Mouse (Mus musculus) urinary bladder, postnatal 36 days (tissue): Measurements from ENCODE around the gene Antxr2.

Experiments used
- DNase-seq, 2 experiments: peaks; one replicate each; pipeline ENCODE4 v3.0.0; 2022; ENCODE audit warnings: low spot score in 2 of 2, mixed read lengths in 1 of 2

The Antxr2 gene

DNA sequence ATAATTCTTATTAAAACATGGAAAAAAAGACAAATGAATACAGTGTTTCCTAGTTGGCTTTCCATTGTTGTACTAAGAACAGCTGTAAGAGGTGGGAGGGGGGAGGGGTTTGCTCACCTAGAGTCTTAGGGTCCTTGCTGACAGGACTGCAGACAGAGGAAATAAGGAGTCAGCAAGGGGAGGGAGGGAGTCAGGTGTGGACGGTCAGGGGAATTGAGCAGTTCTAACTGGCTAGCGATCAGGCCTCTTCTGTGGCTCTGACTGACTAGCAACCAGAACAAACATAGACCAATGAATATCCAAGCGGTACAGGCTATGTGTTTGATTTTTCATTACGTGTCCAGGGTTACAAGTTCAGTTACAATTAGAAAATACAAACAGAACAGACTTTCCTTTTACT, 35.0 kb downstream of the Antxr2 start:
- DNase-seq = no peak

DNA sequence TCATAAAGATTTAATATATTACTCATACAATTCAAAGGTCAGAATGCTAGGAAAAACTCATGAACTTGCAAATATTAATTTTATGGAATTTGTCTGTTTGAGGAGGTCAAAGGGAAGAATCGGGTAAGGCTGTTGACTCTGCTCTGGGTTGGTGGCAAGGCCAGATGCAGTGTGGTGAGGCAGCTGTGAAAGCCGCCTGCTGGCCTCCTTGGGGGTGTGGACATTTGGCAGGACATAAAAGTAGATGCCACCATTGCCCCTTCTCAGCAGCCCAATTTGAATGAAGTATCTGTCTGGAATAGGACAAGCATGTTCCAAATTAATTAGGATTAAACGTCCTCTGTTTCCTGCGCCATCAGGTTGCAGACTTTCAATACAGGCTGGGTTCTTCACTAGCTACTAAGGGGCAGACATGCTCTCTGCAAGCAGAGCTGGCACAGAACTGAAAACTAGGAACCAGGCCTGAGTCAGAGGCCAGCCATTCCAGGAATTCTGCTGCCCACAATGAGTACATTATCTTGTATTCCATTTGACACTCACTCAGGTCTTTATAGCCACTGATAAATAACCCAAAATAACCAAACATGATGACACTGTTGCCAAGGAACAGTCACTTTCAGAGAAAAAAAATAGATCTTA, 44.1 kb downstream of the Antxr2 start:
- DNase-seq = no peak

DNA sequence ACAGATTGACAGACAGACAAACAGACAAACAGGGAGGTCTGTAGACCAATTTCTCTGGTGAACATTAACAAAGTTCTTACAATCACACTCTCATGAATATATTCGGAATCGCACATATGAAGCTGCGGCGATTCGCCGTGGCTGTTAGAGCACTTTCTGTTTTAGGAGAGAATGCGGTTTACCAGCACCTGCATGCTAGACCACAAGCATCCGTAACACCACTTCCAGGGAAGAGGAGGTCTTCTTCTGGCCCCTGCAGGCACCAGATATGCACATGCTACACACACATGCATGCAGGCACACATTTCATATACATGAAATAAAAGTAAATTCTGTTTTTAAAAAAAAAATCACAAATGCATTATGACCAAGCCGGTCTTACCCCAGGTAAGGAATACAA, 47.5 kb downstream of the Antxr2 start:
- DNase-seq = no peak

DNA sequence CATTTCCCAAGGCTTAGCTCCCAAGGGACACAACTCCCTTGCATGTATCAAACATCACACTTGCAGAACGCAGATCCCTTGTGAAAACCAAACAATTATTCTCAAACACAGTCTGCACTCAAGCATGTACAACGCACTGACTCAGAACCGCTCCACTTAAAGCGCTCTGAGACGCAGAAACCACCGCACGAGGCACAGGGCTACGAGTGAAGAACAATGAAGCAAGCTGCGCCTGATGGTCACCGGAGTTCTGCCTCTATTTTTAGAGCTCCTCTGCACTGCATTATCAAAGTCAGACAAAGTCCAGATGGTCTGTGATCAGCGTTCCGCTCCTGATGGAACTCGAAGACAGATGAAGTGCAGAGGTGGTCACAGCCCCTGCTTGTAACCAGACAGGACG, 50.4 kb downstream of the Antxr2 start:
- DNase-seq = no peak

DNA sequence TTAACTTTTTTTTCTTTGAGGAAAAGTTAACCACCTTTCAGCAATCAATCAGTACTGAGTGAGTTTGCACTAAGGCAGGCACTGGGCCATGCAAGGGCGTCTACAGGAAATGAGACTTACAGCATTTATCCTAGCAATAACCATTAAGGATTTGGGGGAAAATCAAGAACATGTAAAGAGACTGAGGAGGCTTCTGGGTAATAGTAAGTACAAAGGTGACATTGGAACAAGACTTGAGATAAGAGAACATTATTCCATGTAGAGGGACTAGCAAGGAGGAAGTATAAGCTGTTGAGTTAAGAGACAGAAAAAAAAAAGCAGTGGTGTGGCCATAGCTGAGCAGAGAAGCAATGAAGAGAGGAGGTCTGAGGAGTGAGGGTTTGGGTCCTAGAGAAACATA, 57.5 kb downstream of the Antxr2 start:
- no peak for DNase-seq

DNA sequence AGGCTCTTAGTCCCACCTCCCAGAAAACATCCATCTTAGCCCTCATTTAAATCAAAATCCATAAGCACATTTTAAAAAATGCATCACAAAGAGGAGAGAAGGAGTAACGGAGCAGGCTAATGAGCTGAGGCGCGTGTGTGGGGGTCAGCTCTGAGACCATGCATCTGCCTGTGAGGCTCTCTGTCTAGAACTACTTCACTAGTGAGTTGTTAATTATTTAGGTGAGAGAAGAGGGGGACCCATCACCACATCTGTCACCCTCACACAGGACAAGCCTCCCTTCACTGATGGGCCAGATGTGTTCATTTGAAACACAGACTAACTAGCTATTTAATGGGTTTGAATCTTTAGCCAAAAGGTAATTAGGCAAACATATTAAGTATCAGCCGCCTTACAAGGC, 58.8 kb downstream of the Antxr2 start:
- DNase-seq = no peak

DNA sequence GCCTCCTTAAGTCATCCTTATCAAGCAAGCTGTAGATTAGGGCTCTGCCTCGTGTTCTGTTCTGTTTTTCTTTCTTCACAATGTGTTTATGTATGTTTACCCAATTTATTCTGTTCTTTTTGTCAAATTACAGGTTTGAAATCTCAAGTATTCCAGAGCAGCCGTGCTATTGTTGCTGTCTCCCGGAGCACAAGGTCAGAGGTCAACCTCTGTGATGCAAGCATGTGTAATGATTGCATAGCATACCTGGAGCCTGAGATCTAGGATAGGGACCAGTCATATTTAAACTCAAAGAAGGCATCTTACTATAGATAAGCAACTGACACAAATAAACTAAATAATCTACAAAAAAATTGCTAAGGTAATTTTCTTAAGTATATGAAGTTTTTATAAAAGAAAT, 59.6 kb downstream of the Antxr2 start:
- DNase-seq = no peak

DNA sequence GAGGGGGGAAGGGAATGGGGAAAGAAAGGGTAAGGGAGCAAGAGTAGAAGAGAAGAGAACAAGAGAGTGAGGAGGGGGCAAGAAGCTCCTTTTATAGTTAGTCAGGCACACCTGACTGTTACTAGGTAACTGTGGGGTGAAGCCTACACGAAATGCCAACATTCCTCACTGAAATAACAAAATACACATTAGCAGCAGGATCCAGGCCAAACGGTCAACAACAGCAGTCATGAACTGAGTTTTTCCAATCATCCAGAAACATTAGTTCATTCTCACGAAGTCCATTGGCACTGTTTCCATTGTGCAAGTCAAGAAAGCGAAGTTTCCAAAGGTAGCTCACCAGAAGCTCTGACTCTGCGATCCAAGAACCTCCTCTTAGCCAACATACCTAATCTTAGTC, 63.8 kb downstream of the Antxr2 start:
- DNase-seq = no peak

DNA sequence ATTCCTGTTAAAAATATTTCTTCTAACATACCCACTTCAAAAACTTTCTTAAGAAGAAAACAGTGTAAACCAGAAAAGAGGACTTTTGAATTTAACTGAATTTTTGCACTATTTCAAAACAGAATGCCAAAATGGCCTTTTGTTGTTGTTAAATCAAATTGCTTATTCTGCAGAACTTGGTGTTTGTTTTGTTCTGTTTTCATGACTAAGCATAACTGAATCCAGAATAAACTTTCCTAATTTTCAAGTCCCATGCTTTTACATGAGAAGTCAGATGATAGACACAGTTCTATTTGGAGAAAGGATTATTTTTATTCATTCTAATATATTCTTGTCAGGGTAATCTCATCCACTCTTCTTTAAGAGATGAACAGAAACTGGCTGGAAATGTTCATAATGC, 64.7 kb downstream of the Antxr2 start:
- DNase-seq = no peak

DNA sequence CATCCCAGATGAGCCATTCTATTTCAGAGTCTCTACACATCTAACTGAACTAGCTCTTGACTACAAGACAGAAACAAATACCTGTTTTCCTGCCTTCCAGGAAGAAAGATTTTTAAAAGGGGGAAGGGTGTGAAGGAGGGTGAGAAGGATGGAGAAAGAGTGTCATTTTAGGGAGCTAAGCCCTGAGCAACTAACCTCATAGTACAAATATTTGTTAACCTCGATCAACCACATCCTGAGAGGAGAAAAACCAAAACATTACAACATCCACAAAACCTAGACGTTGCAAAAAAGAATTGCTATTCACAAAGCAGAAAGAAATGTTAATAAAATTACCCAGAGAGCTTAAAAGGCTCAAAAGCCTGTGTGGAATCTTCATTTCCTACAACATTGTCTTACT, 66.4 kb downstream of the Antxr2 start:
- no peak for DNase-seq

DNA sequence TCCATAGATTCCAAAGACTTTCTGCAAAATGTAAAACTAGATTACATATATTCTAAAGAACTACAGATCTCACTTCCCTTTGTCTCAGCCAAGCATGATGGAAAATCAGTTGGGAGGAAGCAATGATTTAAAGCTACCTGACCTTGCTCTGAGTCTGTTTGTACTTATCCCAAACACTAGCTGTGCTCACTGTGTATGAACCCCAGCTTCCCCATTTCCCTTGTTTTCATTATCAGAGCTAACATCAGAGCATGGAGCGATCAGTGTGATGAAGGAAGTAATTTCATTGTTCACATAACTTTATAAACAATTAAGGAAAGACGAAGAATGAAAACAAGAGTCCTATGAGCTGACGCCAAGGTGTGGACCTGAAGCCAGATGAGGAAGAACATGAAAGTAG, 68.3 kb downstream of the Antxr2 start:
- DNase-seq = no peak

DNA sequence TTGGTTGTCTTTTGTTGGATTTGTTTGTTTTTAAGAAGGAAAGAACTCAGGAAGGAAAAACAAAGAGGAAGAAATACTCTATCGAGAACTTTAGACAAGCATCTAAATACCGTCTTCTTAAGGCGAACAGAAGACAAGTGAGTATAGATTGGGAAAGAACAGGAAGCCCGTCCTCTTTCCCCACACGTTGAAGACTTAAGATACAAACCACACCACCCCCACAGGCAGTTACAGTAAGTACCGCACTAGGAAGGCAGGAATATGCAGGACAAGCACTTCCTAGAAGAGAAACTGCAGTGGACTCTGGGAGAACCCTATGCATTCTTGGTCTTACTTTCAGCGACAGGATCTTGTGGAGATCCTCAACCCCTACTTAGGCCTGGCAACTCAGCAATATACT, 69.1 kb downstream of the Antxr2 start:
- DNase-seq = no peak

DNA sequence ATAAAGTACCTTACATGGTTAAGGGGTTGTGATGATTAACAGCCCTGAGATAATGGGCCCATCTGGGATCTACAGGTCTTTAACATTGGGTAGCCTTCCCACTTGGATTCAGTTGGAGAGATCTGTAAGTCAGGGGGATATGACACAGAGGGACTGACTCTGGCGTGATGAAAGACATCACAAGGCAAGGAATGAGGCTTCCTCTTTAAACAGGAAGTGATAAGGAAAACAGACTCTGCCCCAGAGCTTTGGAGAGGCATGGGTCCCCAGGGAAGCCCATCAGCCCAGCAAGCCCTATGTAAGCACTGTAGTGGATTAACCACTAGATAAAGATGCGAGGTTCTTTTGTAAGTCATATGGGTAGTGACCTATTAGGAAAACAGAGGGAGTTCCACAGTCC, 71.2 kb downstream of the Antxr2 start:
- DNase-seq = no peak

DNA sequence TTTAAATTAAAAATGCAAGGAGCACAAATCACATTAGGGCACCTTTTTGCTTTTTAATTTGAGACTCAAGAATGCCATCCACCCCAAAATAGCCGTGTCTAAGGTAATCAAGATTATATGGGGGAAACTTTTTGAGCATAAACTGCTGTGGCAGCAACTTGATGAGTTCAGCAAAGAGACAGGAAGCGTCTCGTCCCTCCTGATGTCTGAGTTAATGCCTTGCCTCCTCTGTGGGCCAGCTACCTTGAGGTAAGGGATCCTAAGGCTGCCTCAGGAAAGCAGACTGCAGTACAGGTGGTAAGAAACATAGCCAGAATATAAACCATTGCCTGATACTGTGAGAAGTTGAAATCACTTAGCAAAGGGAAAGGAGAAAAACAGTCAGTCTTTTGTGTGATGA, 71.8 kb downstream of the Antxr2 start:
- DNase-seq = no peak

DNA sequence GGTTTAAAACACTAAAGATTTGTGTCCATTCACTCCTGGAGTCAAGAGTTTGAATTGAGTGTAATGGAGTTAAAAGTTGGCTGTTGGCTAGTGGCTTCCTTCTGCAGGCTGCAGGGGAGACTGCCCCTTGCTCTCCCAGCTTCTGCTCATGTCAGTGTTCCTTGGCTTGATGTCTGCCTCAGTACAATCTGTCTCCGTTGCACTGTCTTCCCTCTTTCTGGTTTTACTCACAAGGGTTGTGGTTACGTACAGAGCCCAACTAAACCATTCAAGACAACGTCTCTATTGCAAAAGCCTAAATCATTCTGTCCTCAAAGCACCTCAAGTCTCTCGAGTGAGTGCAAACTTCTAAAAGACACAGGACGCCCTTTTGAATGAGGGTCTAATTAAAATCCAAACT, 73.3 kb downstream of the Antxr2 start:
- DNase-seq = no peak

DNA sequence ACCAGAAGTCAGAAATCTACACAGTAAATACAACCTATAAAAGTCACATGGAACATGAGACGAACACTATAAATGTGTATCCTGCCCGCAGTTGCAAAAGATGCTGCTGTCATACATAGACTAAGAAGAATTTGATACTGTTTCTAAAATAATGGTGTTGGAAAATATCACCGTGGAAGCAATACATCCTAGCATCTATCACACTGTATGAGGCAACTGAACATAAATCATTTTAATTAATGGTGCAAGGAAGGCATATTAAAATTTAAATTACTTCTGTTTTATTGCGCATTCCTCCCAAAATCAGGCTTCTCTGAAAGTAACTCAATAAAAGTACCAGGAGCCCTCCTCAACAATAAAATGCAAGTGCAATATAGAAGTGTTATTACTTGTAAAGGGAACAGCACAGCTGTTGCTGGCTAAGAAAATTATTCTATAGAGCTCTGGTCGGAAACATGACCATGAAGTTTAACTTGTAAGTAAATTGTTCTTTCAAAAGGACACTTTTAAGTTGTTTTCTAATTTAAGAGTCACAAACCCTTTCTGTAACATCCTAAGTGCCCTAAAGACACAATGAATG, 76.6 kb downstream of the Antxr2 start:
- no peak for DNase-seq

DNA sequence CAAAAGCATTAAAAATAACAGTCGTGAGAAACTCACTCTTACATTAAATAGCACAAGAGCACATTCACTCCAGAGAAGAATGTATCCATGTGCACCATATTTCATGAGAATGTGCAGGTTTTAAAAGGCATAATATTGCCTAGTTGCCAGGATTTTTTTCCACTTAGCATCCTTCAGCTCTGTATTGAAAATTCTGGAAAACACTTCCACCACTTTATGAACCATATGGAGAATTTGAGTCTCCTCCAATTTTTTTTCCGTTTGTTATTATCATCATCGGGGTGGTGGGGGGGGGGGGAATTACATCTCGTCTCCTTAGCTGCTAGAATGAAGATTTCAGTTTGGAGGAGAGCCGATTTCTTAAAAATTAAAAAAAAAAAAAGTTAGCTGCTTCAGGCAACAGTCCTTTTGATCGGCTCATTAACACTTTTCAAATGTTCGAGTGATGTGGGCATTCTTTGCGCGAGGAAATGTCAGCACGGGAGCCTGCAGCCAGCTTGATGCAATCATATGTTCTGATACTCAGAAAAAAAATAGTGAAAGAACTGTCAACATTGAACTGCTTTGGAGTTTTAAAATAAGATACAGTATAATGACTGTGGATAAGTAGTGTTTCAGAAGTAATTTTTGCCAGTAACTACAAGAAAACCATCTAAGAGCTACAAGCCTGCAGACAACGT, 77.5 kb downstream of the Antxr2 start:
- no peak for DNase-seq

DNA sequence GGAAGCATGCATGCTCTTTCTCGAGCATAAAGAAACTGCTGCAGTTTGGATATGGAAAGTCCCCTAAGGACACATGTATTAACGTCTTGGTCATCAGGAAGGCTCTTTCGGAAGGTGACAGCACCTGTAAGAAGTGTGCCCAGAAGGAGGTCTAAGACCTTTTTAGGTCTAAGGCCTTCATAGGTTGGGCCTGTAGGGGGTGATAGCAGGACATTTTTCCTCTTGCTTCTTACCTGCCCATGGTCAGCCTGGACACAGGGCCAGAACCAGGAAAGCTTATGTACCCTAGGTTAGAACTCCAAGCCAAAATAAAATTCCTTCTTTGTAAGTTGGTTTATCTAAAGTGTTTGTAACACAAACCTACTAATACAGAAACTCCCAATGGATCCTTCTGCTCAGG, 83.6 kb downstream of the Antxr2 start:
- DNase-seq = no peak

DNA sequence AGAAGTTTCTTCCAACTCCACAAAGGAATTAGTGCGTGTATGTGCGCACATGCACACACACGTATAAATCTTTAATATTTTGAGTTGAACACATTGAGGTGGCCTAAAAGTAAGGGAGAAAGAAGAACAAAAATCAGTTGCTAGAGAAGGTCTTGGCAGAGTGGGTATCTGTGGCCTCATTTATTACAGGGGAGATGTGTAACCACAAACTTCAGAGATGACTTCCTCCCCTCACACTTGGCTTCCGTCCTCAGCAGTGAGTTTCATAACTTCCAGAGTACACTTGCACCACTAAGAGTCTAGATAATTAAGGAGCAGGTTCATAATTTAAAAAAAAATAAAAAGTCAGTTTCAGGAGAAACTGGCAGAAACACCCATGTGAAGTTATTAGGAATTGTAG, 84.6 kb downstream of the Antxr2 start:
- peak in 1 of 2 experiments; percentile 5 for DNase-seq

DNA sequence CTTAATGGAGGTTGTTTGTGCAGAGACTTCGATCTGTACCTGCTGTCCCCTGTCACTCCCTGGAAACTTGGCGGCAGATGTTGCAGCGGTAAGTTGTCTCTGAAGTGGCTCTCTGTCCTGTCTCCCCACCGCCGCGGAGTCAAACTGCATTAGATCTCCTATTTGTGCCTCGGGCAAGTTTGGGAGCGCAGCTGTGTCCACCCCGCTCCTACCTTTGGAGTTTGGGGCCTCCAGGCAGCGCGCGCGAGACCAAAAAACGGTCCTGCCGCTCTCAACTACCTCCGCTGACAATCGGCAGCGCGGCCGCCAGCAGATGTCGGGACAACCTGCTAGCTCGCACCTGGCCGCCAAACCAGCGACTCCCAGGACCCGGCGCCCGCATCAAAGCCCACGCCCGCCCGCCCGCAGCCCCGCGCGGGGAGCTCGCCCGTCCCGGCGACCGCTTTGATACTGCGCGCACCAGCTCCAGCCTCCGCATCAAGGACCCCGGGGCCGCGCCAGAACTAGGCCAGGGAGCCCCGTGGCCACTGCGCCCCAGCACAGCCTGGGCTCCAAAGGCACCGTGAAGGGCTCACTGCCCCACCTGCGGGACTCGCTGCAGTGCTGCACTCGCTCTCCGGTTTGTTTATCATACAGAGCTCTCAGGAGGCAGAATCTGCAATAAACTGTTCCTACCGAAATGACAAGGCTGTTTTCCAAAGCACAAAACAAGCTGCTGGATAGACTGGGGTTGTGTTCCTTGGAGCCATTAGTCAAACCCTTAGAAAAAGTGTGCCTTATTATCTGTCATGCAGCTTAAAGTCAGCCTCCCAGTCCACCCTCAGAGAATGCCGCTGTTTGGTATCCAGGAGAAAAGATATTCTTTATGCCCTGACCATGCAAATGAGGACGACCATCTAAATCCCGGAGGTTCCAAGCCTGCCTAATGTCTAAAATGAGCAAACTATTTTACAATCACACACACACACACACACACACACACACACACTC, 95.4 kb downstream of the Antxr2 start:
- DNase-seq = peak in 1 of 2 experiments; percentile 3

DNA sequence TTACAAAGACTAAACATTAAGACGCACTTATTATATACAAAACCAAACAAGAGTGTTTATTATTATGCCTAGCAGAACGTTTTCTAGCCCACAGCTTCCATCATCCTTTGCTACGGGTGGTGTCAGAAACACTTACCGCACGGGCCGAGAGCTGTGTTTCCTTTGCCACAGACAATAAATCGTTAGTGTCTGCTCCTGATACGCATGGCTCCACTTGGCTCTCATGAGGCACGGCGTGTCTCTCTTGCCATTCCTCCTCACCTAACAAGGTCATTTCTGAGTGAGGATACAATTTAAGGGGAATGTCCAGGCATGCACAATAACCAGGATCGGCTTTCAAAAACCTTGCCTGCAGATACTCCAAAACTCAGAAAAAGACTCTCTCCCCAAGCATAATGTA, 113.2 kb downstream of the Antxr2 start:
- no peak for DNase-seq

DNA sequence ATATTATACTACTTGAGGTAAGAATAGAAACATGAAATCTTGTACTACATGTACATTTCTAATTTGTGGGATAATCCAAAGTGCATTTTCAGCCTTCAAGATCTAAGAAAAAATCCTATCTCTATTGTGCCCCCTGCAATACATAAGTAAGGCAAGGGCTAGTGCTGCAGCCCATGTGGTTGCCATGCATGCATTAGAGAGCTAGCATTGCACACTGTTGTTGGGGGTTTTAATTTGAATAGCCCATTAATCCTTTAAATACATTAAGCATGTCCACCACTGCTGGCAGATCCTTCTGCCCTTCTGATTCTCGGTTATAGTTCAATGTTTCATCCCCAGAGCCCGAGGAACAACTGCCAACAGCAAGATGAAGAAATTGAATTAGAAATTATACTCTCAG, 116.0 kb downstream of the Antxr2 start:
- no peak for DNase-seq
